Mouse (Mus musculus): ENCODE data around the gene Mga. TPM values are rescaled to one million over a fixed set of nuclear protein-coding genes. Genes with fewer than 3 reads are reported as not detected.

Gene Mga
- polyA plus RNA-seq, 1 experiment: 22.1 TPM

GRCm38 (mm10) chr2:120017599-120017998, 120.6 kb downstream of the Mga start:
- TF ChIP-seq POLR2A (IDR thresholded peaks at IDR 0.05; ENCODE audit: borderline replicate concordance, control insufficient read depth, low read depth, low read length): no peak
- H3K4me3 ChIP-seq (replicated peaks; ENCODE audit: control insufficient read depth, low read depth, low read length): no peak overlapping the region
- H3K27ac ChIP-seq (ENCODE audit: control insufficient read depth, insufficient read depth, low read depth, low read length, poor library complexity): no peak overlapping the region
- WGBS: 90% methylated on average over 12 of the region's 12 CpGs
- no peaks in the 10 kb centered on the region for H3K4me1 ChIP-seq (ENCODE audit: control insufficient read depth, insufficient read depth, low read length)

Other genes with a start within 250 kb of the Mga start
- 5.3 and 7.8 TPM in 2 replicates for gene Ndufaf1, start 234.4 kb upstream of the Mga start, polyA plus RNA-seq (2011; ENCODE audit: insufficient read depth, insufficient read length, low replicate concordance, missing spikeins)
- gene Rtf1, start 222.2 kb upstream of the Mga start, polyA plus RNA-seq (2011; ENCODE audit: insufficient read depth, insufficient read length, low replicate concordance, missing spikeins): 14.6 and 18.3 TPM in 2 replicates
- gene Itpka, start 154.9 kb upstream of the Mga start, polyA plus RNA-seq (2011; ENCODE audit: insufficient read depth, insufficient read length, low replicate concordance, missing spikeins): not detected in 2 replicates
- gene Ltk, start 136.8 kb upstream of the Mga start, polyA plus RNA-seq (2011; ENCODE audit: insufficient read depth, insufficient read length, low replicate concordance, missing spikeins): 0.47 and 1.3 TPM in 2 replicates
- 5.9 and 12.6 TPM in 2 replicates for gene Rpap1, start 109.7 kb upstream of the Mga start, polyA plus RNA-seq (2011; ENCODE audit: insufficient read depth, insufficient read length, low replicate concordance, missing spikeins)
- gene Tyro3, start 99.5 kb upstream of the Mga start, polyA plus RNA-seq (2011; ENCODE audit: insufficient read depth, insufficient read length, low replicate concordance, missing spikeins): 0.75 and 4.2 TPM in 2 replicates
- gene Mapkbp1, start 75.5 kb downstream of the Mga start, polyA plus RNA-seq (2011; ENCODE audit: insufficient read depth, insufficient read length, low replicate concordance, missing spikeins): 2.1 and 6.6 TPM in 2 replicates
- gene Jmjd7, start 130.3 kb downstream of the Mga start, polyA plus RNA-seq (2011; ENCODE audit: insufficient read depth, insufficient read length, low replicate concordance, missing spikeins): 4.7 and 13.0 TPM in 2 replicates
- gene Gm28042, start 130.3 kb downstream of the Mga start, polyA plus RNA-seq (2011; ENCODE audit: insufficient read depth, insufficient read length, low replicate concordance, missing spikeins): 0.70 and 1.5 TPM in 2 replicates
- gene Pla2g4b, start 136.2 kb downstream of the Mga start, polyA plus RNA-seq (2011; ENCODE audit: insufficient read depth, insufficient read length, low replicate concordance, missing spikeins): 0.61 and 3.3 TPM in 2 replicates